Mouse (Mus musculus) midbrain, embryonic 16.5 days (tissue): Measurements from ENCODE around the gene Mnd1. TPM values are rescaled to one million over a fixed set of nuclear protein-coding genes. Genes with fewer than 3 reads are reported as not detected.
A peak's percentile ranks its signal among the peaks of the same experiment; 100 is the strongest.

Experiments
- ATAC-seq: fragments of 200-750 bp; cut with Nextera tagmentation; 2 replicates; pipeline ENCODE4 v1.8.0; 2017; ENCODE audit warnings: moderate TSS enrichment
- H3K27ac ChIP-seq: fragments of 300-500 bp; sonication (generic); 2 replicates; pipeline ENCODE4 v1.5.1; 2014; ENCODE audit warnings: mild to moderate bottlenecking, low read length, mixed read lengths
- H3K27me3 ChIP-seq: fragments of 300-500 bp; sonication (generic); 2 replicates; pipeline ENCODE4 v1.6.1; 2014; ENCODE audit warnings: low read depth, low read length, mixed read lengths; ENCODE audit not compliant: control insufficient read depth, insufficient read depth
- H3K36me3 ChIP-seq: fragments of 300-500 bp; sonication (generic); 2 replicates; pipeline ENCODE4 v1.6.1; 2014; ENCODE audit warnings: mild to moderate bottlenecking, low read length, moderate library complexity, mixed read lengths; ENCODE audit not compliant: control insufficient read depth, insufficient read depth
- H3K4me1 ChIP-seq: fragments of 300-500 bp; sonication (generic); 2 replicates; pipeline ENCODE4 v1.6.1; 2014; ENCODE audit warnings: mild to moderate bottlenecking, low read length, mixed read lengths; ENCODE audit not compliant: control insufficient read depth, insufficient read depth
- H3K4me2 ChIP-seq: fragments of 300-500 bp; sonication (generic); 2 replicates; pipeline ENCODE4 v1.6.1; 2014; ENCODE audit warnings: mild to moderate bottlenecking, low read length, mixed read lengths
- H3K4me3 ChIP-seq: fragments of 300-500 bp; sonication (generic); 2 replicates; pipeline ENCODE4 v1.5.1; 2014; ENCODE audit warnings: low read depth, mild to moderate bottlenecking, low read length, moderate library complexity, mixed read lengths
- H3K9ac ChIP-seq: fragments of 300-500 bp; sonication (generic); 2 replicates; pipeline ENCODE4 v1.6.1; 2014; ENCODE audit warnings: low read depth, low read length, mixed read lengths
- H3K9me3 ChIP-seq: fragments of 300-500 bp; sonication (generic); replicated peaks from 2 replicates; pipeline ENCODE4 v1.6.1; 2014; ENCODE audit warnings: mild to moderate bottlenecking, low read length, mixed read lengths; ENCODE audit not compliant: control insufficient read depth, poor library complexity, severe bottlenecking
- WGBS: fragments of 180-500 bp; shearing (Covaris S2); extraction: QIAGEN DNeasy Blood & Tissue Kit; methylation state at CpG from one replicate; pipeline ENCODE4 v1.1.7; 2014; 5-methylcytosine and 5-hydroxymethylcytosine counted together
- polyA plus RNA-seq: library from polyadenylated mRNA; unstranded; fragments of >200 nt; fragmentation: Nextera tagmentation; extraction: Ambion mirVana; gene quantifications from 2 replicates; pipeline ENCODE4 v1.2.1, GENCODE M21; 2015

Mnd1 gene
- polyA plus RNA-seq, 1 experiment from 2014 or later, result 1.4 TPM

DNA sequence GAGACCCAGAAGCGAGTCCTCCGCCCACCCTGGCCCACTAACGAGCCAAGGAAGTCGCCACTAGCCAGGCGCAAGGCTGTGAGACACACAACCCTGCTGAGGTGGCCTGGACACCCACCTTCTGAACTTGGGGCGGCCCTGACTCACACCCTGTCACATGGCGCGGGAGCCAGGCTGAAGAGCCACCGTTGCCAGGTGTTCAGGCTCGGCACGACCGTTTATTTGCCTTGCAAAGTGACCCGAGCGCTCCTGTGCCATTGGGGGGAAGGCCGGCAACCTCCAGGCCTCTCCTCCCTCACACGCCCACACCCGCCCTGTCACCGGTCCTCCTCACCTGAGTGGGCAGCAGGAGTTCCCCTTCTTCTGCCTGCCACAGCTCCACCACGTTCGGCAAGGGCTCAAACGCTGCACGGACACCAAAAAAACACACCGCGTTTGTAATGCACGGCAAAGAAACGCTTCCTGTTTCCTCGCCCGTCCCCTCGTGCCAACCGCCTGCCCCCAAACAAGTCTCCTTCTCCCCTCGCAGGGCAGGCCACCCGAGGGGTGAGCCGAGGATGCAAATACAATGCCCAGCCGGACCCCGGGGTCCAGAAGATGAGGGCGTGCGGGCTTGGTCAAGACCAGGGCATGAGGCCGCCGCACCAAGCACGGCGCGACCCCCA, 116.5 kb downstream of the Mnd1 start:
- no peaks in the 10 kb centered on the region for H3K9me3 ChIP-seq
- H3K27me3 ChIP-seq, result no peaks in the 10 kb centered on the region
- H3K4me3 ChIP-seq, result peak overlapping the region; percentile 97
- H3K4me2 ChIP-seq, result peak overlapping the region; percentile 90
- H3K27ac ChIP-seq, result peak overlapping the region; percentile 95
- H3K9ac ChIP-seq, result peak overlapping the region; percentile 98
- H3K4me1 ChIP-seq, result peaks cover 35% of the 10 kb centered on the region
- peak; percentile 31 for ATAC-seq
- H3K36me3 ChIP-seq, result no peaks in the 10 kb centered on the region
- 0% methylated on average over 42 of the region's 42 CpGs for WGBS

DNA sequence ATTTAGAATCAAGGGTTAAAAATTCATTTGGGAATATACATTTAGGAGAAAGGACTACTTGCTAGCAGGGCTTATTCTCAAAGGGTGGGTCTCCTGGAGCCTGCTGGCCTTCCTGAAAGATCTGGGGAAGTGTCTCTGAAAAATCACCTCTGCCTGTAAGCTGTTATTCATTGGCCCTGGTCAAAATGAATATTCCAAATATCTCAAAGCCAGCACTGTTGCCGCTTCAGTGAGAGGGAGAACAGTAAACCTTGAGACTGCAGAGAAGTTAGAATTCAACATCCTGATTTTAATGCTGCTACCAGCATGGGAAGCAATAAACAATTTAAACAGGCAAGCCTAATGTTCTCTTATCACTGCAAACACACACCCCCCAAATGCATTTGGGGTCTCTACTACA, 117.5 kb downstream of the Mnd1 start:
- Histone ChIP-seq H3K27me3 (no peaks in the 10 kb centered on the region), H3K36me3 (no peaks in the 10 kb centered on the region), H3K9me3 (no peaks in the 10 kb centered on the region), H3K27ac (no peak overlapping the region; the same call in 1 of the 2 replicates), H3K4me2 (peak overlapping the region; percentile 90), H3K4me1 (peaks cover 40% of the 10 kb centered on the region), H3K4me3 (peak overlapping the region; percentile 97), H3K9ac (peak overlapping the region; percentile 98)
- 17% methylated on average over 1 of the region's 1 CpGs for WGBS
- ATAC-seq, result no peak

Other genes starting within 250 kb of the Mnd1 start
- gene Tmem131l, start 115.6 kb downstream of the Mnd1 start, polyA plus RNA-seq, result 53.8 and 64.8 TPM in 2 replicates
- gene Gm6525, start 18.3 kb upstream of the Mnd1 start, polyA plus RNA-seq, result 2.1 and 2.5 TPM in 2 replicates
- 174 and 182 TPM in 2 replicates for gene Trim2, start 151.1 kb upstream of the Mnd1 start, polyA plus RNA-seq